Mouse (Mus musculus) common myeloid progenitor, adult 5-6 weeks (primary cell): ENCODE data around the gene Ethe1. TPM values are rescaled to one million over a fixed set of nuclear protein-coding genes. Genes with fewer than 3 reads are reported as not detected.

Experiments used
- ATAC-seq: replicated peaks from 2 replicates; pipeline ENCODE4 v1.8.0; 2016; ENCODE audit warnings: low read depth, mild to moderate bottlenecking, moderate TSS enrichment, inconsistent platforms; ENCODE audit not compliant: poor library complexity, severe bottlenecking
- total RNA-seq: library from RNA; stranded (forward); fragments of 200-1000, 187-1606 nt; gene quantifications from 2 replicates; pipeline ENCODE4 v1.2.3, GENCODE M21; 2017

The Ethe1 gene
- total RNA-seq, 1 experiment from 2014 or later, result 13.2 TPM

GRCm38 (mm10) chr7:24644492-24644891 is 57.1 kb downstream of the Ethe1 start:
- no peak for ATAC-seq

GRCm38 (mm10) chr7:24644996-24645395 is 57.7 kb downstream of the Ethe1 start:
- peak; percentile 48; the same call in 1 of the 2 replicates for ATAC-seq

- ATAC-seq, result no peak
Measured at GRCm38 (mm10) chr7:24646486-24646885, 59.1 kb downstream of the Ethe1 start.

- peak; percentile 84 for ATAC-seq
Measured at GRCm38 (mm10) chr7:24653681-24654080, 66.3 kb downstream of the Ethe1 start.

Other genes with a start within 250 kb of the Ethe1 start
- not detected in 2 replicates for gene Lypd5, start 238.3 kb upstream of the Ethe1 start, total RNA-seq
- 70.8 and 84.9 TPM in 2 replicates for gene Kcnn4, start 217.3 kb upstream of the Ethe1 start, total RNA-seq
- gene Smg9, start 187.9 kb upstream of the Ethe1 start, total RNA-seq, result 25.2 and 33.1 TPM in 2 replicates
- gene Irgc1, start 135.2 kb upstream of the Ethe1 start, total RNA-seq, result not detected in 2 replicates
- gene Plaur, start 125.1 kb upstream of the Ethe1 start, total RNA-seq, result 3.6 and 10.2 TPM in 2 replicates
- gene Cadm4, start 105.5 kb upstream of the Ethe1 start, total RNA-seq, result not detected in 2 replicates
- 7.0 and 9.0 TPM in 2 replicates for gene Zfp428, start 80.5 kb upstream of the Ethe1 start, total RNA-seq
- gene AC161166.1, start 75.1 kb upstream of the Ethe1 start, total RNA-seq, result not detected in 2 replicates
- 3.5 and 6.0 TPM in 2 replicates for gene Irgq, start 56.9 kb upstream of the Ethe1 start, total RNA-seq
- gene Pinlyp, start 41.4 kb upstream of the Ethe1 start, total RNA-seq, result not detected in 2 replicates
- 32.2 and 37.0 TPM in 2 replicates for gene Xrcc1, start 41.3 kb upstream of the Ethe1 start, total RNA-seq
- not detected in 2 replicates for gene Zfp575, start 98 bp downstream of the Ethe1 start, total RNA-seq
- 9.6 and 14.7 TPM in 2 replicates for gene Phldb3, start 23.2 kb downstream of the Ethe1 start, total RNA-seq
- gene Lypd3, start 49.0 kb downstream of the Ethe1 start, total RNA-seq, result not detected in 2 replicates
- not detected in 2 replicates for gene Tex101, start 89.1 kb downstream of the Ethe1 start, total RNA-seq
- gene BC049730, start 121.7 kb downstream of the Ethe1 start, total RNA-seq, result not detected in 2 replicates
- not detected in 2 replicates for gene Gm4763, start 139.4 kb downstream of the Ethe1 start, total RNA-seq
- 5.7 and 9.7 TPM in 2 replicates for gene Cd177, start 172.8 kb downstream of the Ethe1 start, total RNA-seq
- 1.2 TPM in 1 of 2 replicates, not detected in the other for gene Ceacam10, start 189.7 kb downstream of the Ethe1 start, total RNA-seq